Mouse (Mus musculus) neural tube, embryonic 15.5 days (tissue): ENCODE measurements around the gene Slc6a11. TPM values are rescaled to one million over a fixed set of nuclear protein-coding genes. Genes with fewer than 3 reads are reported as not detected.

ENCODE experiments used
- ATAC-seq: fragments of 200-750 bp; cut with Nextera tagmentation; 2 replicates; pipeline ENCODE4 v1.8.0; 2017; ENCODE audit warnings: mild to moderate bottlenecking, moderate TSS enrichment, moderate library complexity; ENCODE audit not compliant: low FRiP score
- H3K27ac ChIP-seq: fragments of 300-500 bp; sonication (generic); replicated peaks from 2 replicates; pipeline ENCODE4 v1.5.1; 2015; ENCODE audit warnings: mild to moderate bottlenecking, inconsistent platforms
- H3K27me3 ChIP-seq: fragments of 300-500 bp; sonication (generic); replicated peaks from 2 replicates; pipeline ENCODE4 v1.6.1; 2015; ENCODE audit warnings: inconsistent platforms
- H3K36me3 ChIP-seq: fragments of 300-500 bp; sonication (generic); 2 replicates; pipeline ENCODE4 v1.6.1; 2015; ENCODE audit warnings: inconsistent platforms
- H3K4me1 ChIP-seq: fragments of 300-500 bp; sonication (generic); 2 replicates; pipeline ENCODE4 v1.6.1; 2015; ENCODE audit warnings: inconsistent platforms
- H3K4me2 ChIP-seq: fragments of 300-500 bp; sonication (generic); 2 replicates; pipeline ENCODE4 v1.6.1; 2015; ENCODE audit warnings: inconsistent platforms, mild to moderate bottlenecking, moderate library complexity
- H3K4me3 ChIP-seq: fragments of 300-500 bp; sonication (generic); replicated peaks from 2 replicates; pipeline ENCODE4 v1.5.1; 2015; ENCODE audit warnings: mild to moderate bottlenecking, inconsistent platforms
- H3K9ac ChIP-seq: fragments of 300-500 bp; sonication (generic); replicated peaks from 2 replicates; pipeline ENCODE4 v1.6.1; 2015; ENCODE audit warnings: mild to moderate bottlenecking, inconsistent platforms
- H3K9me3 ChIP-seq: fragments of 300-500 bp; sonication (generic); replicated peaks from 2 replicates; pipeline ENCODE4 v1.6.1; 2016; ENCODE audit warnings: inconsistent platforms
- WGBS: fragments of 180-500 bp; shearing (Covaris S2); methylation state at CpG from one replicate; pipeline ENCODE4 v1.1.7; 2015; ENCODE audit warnings: mixed read lengths; 5-methylcytosine and 5-hydroxymethylcytosine counted together
- polyA plus RNA-seq: library from polyadenylated mRNA; unstranded; fragments of >200 nt; fragmentation: Nextera tagmentation; extraction: Ambion mirVana; gene quantifications from 2 replicates; pipeline ENCODE4 v1.2.1, GENCODE M21; 2015

The Slc6a11 gene
- polyA plus RNA-seq, 1 experiment from 2014 or later, result 111 TPM

- Histone ChIP-seq H3K27ac (peak overlapping the region; percentile 76), H3K4me3 (no peak overlapping the region), H3K36me3 (no peaks in the 10 kb centered on the region), H3K4me2 (peak overlapping the region; percentile 38), H3K27me3 (no peaks in the 10 kb centered on the region), H3K9ac (no peak overlapping the region; the same call in 1 of the 2 replicates), H3K9me3 (no peaks in the 10 kb centered on the region), H3K4me1 (peaks cover 93% of the 10 kb centered on the region)
- peak; percentile 81 for ATAC-seq
- WGBS, result 5% methylated on average over 8 of the region's 8 CpGs
Measured at GRCm38 (mm10) chr6:114290184-114290583, 159.1 kb downstream of the Slc6a11 start.

GRCm38 (mm10) chr6:114290929-114291328, 159.9 kb downstream of the Slc6a11 start:
- 26% methylated on average over 4 of the region's 4 CpGs for WGBS
- H3K4me1 ChIP-seq, result peaks cover 93% of the 10 kb centered on the region
- no peak overlapping the region for H3K4me3 ChIP-seq
- H3K27ac ChIP-seq, result peak overlapping the region; percentile 76
- H3K36me3 ChIP-seq, result no peaks in the 10 kb centered on the region
- H3K4me2 ChIP-seq, result peak overlapping the region; percentile 38
- no peak overlapping the region; the same call in 1 of the 2 replicates for H3K9ac ChIP-seq
- H3K27me3 ChIP-seq, result no peaks in the 10 kb centered on the region
- no peak; the same call in 1 of the 2 replicates for ATAC-seq
- no peaks in the 10 kb centered on the region for H3K9me3 ChIP-seq

- Histone ChIP-seq H3K27me3 (no peaks in the 10 kb centered on the region), H3K9ac (no peak overlapping the region; the same call in 1 of the 2 replicates), H3K27ac (peak overlapping the region; percentile 76), H3K4me1 (peaks cover 93% of the 10 kb centered on the region), H3K9me3 (no peaks in the 10 kb centered on the region), H3K4me2 (peak overlapping the region; percentile 38), H3K4me3 (no peak overlapping the region), H3K36me3 (no peaks in the 10 kb centered on the region)
- ATAC-seq, result no peak
- WGBS, result 38% methylated on average over 5 of the region's 5 CpGs
Measured at GRCm38 (mm10) chr6:114291396-114291795, 160.4 kb downstream of the Slc6a11 start.

- Histone ChIP-seq H3K9me3 (no peaks in the 10 kb centered on the region), H3K4me2 (no peak overlapping the region), H3K27ac (peak overlapping the region; percentile 76), H3K9ac (no peak overlapping the region), H3K4me1 (peaks cover 100% of the 10 kb centered on the region), H3K36me3 (no peaks in the 10 kb centered on the region), H3K4me3 (no peak overlapping the region), H3K27me3 (no peaks in the 10 kb centered on the region)
- ATAC-seq, result no peak
- 34% methylated on average over 8 of the region's 8 CpGs for WGBS
Measured at GRCm38 (mm10) chr6:114293511-114293910, 162.5 kb downstream of the Slc6a11 start.

GRCm38 (mm10) chr6:114295086-114295485, 164.0 kb downstream of the Slc6a11 start:
- H3K4me2 ChIP-seq, result no peak overlapping the region
- H3K36me3 ChIP-seq, result no peaks in the 10 kb centered on the region
- H3K9me3 ChIP-seq, result no peaks in the 10 kb centered on the region
- 55% methylated on average over 4 of the region's 4 CpGs for WGBS
- no peak overlapping the region for H3K9ac ChIP-seq
- H3K27me3 ChIP-seq, result no peaks in the 10 kb centered on the region
- ATAC-seq, result no peak
- H3K4me3 ChIP-seq, result no peak overlapping the region
- peak overlapping the region; percentile 72; the same call in 1 of the 2 replicates for H3K27ac ChIP-seq
- H3K4me1 ChIP-seq, result peaks cover 89% of the 10 kb centered on the region

GRCm38 (mm10) chr6:114297260-114298002, 166.4 kb downstream of the Slc6a11 start:
- Histone ChIP-seq H3K4me2 (no peak overlapping the region), H3K9me3 (no peaks in the 10 kb centered on the region), H3K36me3 (peaks cover 12% of the 10 kb centered on the region), H3K9ac (no peak overlapping the region), H3K4me1 (peaks cover 70% of the 10 kb centered on the region), H3K27me3 (no peaks in the 10 kb centered on the region), H3K4me3 (no peak overlapping the region), H3K27ac (peak overlapping the region; percentile 72)
- peak; percentile 55 for ATAC-seq
- WGBS, result 15% methylated on average over 10 of the region's 10 CpGs

Other genes with a start within 250 kb of the Slc6a11 start
- 31.5 and 37.9 TPM in 2 replicates for gene Atp2b2, start 88.6 kb upstream of the Slc6a11 start, polyA plus RNA-seq
- gene Slc6a1, start 151.4 kb downstream of the Slc6a11 start, polyA plus RNA-seq, result 118 and 138 TPM in 2 replicates